Mouse (Mus musculus): Measurements from ENCODE around the gene Tmem189. TPM values are rescaled to one million over a fixed set of nuclear protein-coding genes. Genes with fewer than 3 reads are reported as not detected.
"Not testable (repeated sequence)": the region's sequence is repeated elsewhere in the genome, so short reads cannot be mapped to it uniquely, and the experiment has no call there.

Gene Tmem189
- total RNA-seq, 2 experiments from 2014 or later: 27.4 to 28.0 TPM

DNA sequence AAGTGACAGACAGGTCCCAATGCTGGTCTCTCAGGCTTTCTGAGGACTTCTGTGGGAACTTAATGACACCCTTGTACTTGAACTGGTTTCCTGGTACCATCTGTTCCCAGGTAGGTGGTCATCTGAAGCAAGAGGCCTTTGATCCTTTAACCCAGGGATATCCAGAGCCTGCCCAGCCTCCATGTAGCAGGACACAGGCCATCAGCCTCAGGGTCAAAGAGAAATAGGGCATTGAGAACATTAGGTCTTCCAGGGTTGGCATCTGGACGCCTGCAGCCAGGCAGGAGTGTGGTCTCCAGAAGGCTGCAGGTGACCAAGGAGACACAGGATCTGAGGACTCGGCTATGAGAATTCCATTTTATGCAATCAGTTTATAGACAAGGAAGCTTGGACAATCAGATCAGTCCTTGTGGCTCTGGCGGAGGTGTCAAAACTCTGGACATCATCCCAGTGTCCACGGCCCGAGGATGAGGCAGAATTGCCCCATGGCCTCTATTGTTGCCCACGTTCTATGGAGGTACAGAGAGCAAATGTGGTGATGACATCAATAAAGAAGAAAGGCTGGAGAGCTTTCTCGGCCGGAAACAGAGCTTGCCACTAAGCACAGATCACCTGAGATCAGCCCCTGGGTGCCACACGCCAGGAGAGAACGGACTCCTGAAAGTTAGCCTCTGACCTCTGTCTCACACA is 34.6 kb downstream of the Tmem189 start:
- no peak for DNase-seq (ENCODE audit: low spot score in 2 of 2)

DNA sequence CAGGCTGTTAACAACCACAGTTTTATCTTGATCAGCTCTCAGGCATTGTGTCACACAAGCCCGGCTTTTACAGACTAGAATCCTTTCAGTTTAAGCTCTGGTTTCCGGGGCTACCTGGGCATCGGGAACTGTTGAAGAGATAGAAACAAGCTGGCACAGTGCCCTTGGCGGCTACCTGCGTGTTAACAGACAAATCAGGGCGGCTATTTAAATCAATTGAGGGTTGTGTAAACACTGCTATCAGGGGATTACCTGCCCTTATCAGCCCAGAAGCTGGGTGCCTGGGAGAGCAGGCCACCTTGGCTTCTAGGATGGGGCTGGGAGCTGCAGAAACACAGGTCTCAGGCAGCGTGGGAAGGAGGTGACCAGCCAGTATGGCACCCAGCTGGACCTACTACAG is 36.9 kb downstream of the Tmem189 start:
- DNase-seq (ENCODE audit: low spot score in 2 of 2): no peak

DNA sequence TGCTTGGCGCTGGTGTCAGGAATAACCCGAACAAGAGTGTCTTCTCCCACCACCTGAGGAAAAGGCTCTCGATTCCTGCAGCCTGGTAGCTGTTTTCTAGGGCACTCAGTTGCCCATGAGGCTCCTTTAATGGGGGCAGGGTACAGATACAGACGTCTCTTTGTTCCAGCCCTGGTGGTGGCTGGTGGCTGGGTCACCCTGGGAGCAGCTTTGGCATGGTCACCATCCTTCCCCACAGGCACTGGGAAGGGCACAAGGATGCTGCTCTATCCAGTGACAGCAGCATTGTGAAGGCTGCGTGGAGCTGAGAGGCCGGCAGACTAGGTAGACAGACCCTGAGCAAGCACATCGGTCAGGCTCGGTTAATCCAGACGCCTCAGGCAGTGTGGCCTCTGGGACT is 38.0 kb downstream of the Tmem189 start:
- no peak for DNase-seq (ENCODE audit: low spot score in 2 of 2)

DNA sequence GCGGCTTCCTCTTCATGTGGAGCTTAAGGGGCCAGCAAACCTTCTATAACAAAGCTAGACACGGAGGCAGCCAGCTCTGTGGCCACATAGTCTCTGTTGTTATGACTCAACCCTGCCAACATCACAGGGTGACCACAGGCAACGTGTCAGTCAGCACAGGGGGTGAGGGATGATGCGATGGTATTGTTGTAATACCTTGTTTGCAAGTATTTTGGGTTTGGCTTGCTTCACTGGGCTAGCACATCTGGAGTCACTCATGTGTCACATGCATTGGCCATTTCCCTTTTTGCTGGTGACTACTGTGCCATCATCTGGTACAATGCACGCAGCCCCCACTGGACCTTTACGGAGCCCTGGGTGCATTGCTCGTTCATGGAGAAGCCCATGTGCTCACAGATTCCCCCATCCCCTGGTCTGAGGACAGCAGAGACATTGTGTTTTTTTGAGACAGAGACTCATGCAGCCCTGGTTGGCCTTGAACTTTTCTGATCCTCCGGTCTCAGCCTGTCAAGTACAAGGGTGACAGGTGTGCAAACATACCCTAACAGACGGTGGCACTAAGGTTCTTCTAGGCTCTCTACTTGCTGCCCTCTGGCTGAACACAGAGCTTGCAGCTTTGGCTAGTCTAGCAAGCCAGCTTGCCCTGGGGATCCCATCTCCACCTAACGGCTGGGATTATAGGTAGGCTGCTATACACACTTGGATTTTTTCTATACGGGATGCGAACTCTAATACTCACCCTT is 40.2 kb downstream of the Tmem189 start:
- DNase-seq (ENCODE audit: low spot score in 2 of 2): no peak

DNA sequence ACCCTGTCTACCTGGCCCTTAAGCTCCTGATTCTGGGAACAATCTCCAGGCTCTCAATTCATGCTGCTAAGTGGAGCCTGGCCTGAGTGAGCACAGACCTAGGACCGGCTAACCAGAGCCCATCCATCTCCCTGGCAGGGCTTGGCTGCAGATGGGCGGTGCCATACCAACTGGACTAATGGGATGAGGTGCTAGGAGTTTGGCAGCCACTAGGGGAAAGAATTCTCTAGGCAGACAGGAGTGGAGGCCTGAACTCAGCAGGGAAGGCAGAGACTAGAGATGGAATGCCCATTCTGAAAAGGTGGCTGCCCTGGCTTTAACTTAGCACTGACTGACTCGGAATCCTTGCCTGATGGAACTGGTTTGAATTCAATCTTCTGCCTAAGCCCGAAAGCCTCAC is 43.2 kb downstream of the Tmem189 start:
- no peak for DNase-seq (ENCODE audit: low spot score in 2 of 2)

DNA sequence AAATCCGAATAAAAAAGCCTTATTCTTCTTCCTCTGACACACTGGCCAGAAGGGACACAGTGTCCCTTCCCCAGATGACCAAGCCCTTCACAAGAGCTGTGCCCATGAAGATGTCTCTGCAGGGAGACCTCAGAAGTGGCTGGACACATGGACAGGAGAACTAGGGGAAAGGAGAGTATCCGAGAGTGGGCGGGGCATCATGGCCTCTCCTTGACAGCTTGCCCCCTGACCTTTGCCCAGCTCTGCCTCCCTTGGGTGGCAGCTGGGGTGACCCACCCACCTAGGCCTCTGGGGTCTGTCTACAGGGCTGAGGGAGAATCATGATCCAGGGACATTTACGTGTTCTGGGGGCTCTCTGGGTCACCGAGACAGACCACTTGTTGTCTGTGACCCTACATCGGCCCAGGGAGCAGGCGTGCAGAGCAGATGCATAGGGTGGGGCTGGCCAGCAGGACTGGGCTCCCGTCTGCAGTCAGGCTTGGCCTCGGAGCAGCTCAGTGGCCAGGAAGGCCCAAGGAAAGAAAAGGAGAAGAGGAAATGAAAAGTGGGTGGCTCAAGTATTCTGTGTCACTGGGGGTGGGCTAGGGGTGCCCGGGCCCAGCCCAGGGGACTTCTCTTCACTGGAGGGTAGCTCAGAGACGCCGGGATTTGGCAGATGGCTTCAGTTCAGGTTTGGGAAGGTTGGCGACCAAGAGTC is 46.1 kb downstream of the Tmem189 start:
- DNase-seq (ENCODE audit: low spot score in 2 of 2): not testable (repeated sequence)

DNA sequence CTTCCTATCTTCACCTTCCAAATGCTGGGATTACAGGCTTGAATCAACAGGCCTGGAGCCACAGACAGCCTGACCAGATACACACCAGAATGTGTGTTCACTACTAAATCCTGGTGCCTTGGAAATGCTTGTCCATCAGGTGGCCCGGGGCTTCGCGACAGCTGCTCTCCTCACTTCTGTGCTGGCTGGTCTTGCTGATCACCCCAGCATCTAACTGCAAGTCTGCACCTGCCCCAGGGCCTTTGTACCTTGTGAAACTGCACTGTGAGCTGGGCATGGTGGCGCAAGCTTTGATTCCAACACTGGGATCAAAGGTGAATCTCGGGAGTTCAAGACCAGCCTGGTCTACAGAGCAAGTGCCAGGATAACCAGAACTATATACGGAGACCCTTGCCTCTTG is 47.5 kb downstream of the Tmem189 start:
- no peak for DNase-seq (ENCODE audit: low spot score in 2 of 2)

DNA sequence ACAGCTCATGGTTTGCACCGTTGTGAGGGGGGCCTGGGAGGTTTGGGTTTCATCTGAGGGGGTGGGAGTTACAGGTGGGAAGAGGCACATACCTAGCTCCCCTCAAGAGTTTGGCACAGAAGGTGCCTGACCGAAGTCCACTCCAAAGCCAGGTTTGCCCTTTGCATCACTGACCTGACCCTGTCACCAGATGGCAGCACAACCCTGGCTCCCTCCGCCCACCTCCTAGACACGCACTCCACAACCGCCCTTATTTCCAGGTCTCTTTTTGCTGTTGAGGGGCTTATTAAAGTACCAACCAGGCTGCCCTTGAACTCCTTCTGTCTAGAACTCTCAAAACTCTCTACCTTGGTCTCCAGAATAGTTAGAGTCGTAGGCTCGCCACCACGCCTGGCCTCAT is 48.3 kb downstream of the Tmem189 start:
- DNase-seq (ENCODE audit: low spot score in 2 of 2): peak in 1 of 2 experiments; percentile 50

DNA sequence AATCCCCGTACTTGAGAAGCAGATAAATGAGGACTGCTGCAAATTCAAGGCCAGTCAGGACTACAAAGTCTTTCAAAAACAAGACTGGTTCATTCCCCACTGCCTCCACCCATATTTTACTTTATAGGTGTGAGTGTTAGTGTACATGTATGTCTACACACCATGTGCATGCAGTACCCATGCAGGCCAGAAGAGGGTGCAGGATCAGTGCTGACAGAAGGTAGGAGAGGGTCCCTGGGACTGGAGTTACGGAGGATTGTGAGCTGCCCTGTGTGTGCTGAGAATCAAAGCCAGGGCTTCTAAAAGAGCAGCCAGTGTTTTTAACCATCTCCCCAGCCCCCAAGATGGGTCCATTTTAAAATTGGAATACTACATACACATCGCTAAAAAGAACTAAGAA is 49.3 kb downstream of the Tmem189 start:
- no peak for DNase-seq (ENCODE audit: low spot score in 2 of 2)

DNA sequence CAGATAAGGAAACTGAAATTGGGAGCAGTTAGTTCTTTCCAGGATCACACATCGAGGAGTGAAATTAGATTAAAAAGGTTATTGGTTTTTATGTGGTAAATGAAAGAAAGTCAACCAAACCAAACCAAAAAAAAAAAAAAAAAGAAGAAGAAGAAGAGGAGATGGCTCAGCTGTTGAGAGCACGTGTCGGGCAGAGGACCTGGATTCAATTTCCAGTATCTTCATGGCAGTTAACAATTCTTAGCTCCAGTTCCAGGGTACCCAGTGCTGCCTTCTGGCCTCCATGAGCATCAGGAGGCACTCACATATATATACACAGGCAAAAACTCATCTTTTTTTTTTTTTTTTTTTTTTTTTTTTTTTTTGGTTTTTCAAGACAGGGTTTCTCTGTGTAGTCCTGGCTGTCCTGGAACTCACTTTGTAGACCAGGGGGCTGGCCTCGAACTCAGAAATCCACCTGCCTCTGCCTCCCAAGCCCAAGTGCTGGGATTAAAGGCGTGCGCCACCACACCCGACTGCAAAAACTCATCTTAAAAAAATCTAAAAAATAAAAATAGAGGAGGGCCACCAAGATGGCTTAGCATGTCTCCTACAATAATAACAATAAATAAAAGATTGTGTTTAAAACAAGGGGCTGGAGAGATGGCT is 54.6 kb downstream of the Tmem189 start:
- DNase-seq (ENCODE audit: low spot score in 2 of 2): no peak

DNA sequence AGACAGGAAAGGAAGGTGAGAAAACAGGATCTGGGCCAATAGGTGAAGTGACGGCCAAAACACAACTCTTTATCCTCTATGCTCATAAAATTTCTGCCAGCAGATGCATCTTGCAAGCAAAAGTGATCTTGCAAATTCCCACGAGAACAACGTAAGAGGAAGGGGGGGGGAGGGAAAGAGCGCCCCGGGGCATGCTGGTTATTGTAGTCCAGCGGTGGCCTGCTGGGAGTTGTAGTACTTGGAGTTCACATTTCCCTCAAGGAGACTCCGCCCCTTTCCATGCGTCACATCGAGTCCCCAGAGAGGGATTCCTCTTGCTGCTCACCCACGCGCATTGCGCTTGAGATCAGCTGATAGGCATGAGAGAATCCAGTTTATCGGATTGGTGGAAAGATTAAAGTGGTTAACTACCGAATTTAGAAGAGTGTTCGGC is 55.3 kb downstream of the Tmem189 start:
- DNase-seq (ENCODE audit: low spot score in 2 of 2): peak; percentile 78 to 94

DNA sequence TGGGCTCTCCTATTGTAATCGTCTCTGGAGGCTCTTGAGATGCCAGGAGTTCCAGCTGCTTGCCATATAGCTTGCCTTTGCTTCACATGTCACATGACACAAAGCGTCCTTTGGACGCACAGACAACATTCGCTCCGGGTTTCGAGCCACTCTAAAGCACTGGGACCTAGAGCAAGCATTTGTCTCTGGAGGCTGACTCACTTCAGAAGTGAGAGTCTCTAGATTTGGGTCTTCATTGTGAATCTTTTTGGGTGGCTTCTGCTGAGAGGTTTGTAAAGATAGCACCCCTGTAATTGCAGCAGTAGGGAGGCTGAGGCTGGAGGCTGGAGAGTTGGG is 56.1 kb downstream of the Tmem189 start:
- no peak for DNase-seq (ENCODE audit: low spot score in 2 of 2)

DNA sequence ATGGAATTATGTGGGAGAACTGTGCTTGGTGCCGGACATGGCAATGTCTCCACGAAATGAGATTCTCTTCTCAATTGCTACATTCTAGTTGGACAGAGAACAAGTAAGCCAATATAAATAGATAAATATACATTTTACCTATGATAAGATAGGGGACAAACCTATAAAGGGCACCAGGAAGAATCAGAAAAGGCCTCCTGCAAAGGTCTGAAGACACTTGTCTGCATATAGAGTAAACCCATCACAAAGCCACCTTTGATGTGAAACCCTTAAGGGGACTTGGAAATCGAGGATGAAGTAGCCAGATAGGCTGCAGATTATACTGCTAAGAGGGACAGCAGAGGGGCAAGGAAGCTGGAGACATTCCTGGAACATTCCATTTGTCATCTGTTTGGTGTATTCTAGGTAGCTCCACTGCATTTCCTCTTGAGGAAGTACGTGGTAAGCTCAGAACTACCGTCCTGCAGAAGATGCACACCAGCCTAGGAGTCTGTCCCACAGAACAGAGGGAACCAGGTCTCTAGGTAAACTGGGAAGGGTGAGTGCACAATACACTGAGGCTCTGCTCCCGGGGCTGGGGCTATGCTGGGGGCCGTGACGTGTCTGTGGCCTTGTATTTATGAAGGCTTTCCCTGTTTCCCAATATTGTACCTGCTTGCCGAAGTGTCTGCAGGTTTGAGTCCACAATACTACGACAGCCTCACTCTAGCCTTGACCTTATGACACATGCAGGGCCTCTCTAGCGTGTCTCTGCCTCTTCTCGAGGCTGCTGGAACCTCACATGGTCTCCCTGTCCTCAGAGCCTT is 56.7 kb downstream of the Tmem189 start:
- DNase-seq (ENCODE audit: low spot score in 2 of 2): no peak

DNA sequence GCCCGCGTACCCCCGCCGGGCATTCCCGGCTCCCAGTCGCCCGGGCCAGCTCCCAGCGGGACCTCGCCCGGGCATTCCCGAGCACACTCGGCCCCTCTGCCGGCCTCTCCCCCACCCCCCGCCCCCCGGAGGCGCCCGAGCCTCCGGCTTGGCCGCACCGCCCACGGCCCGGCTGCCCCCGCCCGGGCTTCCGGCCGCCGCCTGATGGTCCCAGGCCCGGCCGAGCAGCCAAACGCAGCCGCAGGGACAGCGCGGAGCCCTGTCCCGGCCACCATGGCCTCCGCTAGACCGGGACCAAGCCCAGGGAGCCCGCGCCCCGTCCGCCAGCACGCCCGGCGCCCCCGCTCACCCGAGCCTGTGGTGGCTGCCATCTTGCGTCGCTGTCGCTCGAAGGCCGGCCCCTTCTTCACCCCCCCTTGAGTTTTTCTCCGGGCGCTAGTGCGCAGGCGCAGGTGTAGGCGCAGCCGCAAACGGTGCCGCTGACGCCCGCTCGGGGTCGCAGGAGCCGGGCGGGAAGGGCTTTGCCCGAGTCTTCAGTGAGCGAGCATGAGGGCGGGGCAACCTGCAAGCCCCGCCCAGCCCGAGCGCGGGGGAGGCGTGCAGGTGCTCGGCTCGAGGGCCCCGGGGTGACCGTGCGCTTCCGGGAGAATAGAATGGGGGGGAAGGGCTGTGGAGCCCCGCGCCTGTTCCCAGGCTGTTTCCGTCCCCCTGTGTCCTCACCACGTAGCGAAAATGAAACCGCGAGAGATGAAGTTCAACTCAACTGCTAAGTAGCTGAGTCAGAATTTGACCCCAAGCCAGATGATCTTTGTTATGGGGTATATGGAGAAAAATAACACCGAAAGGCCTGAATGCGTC is 57.8 kb downstream of the Tmem189 start, which contains the start of gene Ube2v1:
Gene Ube2v1 (minus strand): TSS at position 505 of the 858 bp plus-strand sequence.
- peak; percentile 96 to 97 for DNase-seq (ENCODE audit: low spot score in 2 of 2)

DNA sequence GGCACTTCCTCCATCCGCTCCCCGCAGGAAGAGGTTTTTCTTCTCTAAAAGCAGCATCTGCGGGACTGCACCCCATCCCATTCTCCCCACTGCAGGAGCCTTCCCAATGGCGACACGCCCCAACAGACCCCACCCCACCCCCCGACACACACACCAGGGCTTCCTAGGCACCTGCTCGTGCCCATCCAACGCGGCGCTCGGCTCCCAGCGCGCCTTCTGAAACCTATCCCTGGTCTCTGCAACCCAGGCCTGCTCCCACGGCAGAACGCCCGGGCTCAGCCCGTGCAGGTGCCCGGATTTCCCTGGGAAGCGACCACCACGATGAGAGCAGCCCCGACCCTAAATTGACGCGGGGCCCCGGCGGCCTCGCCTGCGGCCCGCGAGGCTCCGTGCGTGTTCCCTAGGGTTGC is 58.4 kb downstream of the Tmem189 start:
- DNase-seq (ENCODE audit: low spot score in 2 of 2): peak in 1 of 2 experiments; percentile 42

DNA sequence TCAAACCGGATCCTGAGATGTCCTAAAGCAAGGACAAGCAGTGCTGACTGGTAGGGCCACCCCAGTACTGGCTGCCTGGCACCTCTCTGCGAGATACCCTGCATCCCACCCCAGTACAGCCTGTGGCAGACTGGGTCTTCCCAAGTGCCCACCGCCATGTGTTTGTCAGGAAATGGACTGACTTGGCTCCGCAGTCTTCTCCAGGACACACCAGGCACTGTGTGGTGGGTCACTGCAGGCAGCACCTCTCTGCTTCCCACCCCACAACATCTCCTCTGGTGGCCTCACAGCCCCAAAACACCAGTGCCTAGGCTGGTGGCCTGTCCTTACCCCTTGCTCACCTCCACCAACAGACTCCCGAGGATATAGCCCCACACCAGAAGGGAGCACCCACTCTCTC is 59.2 kb downstream of the Tmem189 start:
- DNase-seq (ENCODE audit: low spot score in 2 of 2): no peak

DNA sequence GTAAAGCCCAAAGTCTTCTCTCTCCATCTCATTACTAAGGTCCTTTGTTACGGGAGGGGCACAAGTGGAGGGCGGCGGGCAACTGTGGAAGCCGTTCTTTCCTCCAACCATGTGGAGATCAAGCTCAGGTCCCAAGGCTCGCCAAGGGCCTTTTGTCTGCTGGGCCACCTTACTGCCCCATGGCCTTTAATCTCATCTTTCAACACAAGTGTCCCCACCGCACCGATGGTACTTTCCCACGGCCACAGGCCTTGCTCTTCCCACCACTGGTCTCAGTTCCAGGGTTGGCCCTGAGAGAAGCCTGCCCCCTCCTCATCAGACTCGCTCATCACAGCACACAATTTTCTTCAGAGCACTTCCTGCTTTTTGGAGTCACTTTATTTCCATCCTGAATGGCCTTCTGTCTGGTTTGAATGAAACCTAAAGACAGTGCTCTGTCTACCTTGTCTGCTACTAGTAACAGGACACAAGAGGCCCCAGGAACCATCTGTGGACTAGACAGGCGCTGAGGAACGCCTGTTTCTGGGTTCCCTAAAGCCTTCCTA is 59.9 kb downstream of the Tmem189 start:
- no peak for DNase-seq (ENCODE audit: low spot score in 2 of 2)

DNA sequence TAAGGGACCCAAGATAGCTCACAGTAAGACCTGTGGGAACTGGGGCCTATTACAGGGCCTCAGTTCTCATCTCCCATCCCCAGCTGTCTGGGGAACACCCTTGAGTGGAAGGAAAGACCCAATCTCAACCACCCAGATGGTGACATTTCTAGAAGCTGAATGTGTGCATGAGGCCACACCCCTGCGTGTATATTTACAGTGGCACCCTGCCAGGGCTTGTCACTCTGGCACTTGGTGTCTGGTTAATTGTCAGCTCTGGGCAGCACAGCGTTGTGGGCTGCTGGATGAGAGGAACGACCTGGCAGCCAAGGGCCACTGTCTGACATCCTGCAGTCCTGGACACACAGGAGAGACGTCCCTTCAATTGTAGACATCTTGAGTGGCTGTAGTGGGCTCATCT is 60.8 kb downstream of the Tmem189 start:
- DNase-seq (ENCODE audit: low spot score in 2 of 2): no peak

DNA sequence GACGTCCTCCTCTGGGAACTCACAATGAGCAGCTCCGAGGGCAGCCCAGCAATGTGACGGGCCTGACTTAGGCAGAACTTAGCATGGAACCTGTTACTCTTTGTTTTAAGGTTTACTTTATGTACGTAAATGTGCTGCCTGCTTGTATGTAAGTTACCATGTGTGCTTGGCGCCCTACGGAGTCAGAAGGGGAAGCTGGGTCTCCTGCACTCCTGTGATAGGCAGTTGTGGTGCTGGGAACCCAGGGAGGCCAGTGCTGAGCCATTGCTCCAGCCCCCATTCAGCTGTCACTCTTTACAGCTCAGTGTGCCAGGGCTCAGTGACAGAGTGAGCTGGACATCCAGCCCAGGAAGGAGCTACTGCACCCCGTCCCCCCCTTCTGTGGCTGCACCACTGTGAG is 62.6 kb downstream of the Tmem189 start:
- DNase-seq (ENCODE audit: low spot score in 2 of 2): no peak

DNA sequence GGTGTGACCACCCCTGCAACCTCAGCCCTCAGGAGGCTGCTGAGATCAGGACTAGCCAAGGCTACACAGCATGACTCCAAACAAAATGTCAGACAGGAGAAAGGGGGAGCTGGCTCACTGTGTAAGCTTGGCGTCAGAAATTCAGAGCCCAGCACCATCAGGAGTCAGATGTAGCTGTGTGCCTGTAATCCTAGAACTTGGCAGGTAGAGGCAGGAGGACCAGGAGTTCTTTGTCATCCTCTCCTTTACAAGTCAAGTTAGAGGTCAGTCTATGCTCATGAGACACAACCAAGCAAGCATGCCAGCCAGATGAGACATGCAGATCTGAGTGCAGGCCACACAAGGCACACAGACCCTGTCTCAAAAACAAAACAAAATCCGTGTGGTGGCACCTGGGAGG is 64.0 kb downstream of the Tmem189 start:
- no peak for DNase-seq (ENCODE audit: low spot score in 2 of 2)
